Mouse (Mus musculus): Measurements from ENCODE around the gene Psen1. TPM values are rescaled to one million over a fixed set of nuclear protein-coding genes. Genes with fewer than 3 reads are reported as not detected.

The Psen1 gene
- total RNA-seq, 2 experiments from 2014 or later = 25.1 to 31.5 TPM

DNA sequence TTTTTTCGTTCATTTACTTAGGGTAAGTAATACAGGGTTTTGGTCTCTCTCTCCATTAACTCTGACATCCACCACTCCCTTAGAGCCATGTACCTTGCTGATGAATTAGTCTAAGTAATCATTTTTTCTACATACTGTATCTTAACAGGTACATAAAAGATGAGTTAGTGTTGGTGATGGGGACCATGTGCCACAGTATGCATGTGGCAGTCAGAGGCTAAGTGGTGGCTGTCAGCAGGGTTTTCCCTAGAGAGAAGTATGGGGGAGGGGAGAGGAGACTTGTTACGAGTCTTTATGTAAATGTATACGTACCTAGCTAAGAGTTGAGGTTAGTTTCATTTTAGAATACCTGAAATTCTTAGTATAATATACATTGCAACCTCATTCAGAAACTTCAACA lies 35.1 kb downstream of the Psen1 start:
- DNase-seq (ENCODE audit: low spot score) = no peak

DNA sequence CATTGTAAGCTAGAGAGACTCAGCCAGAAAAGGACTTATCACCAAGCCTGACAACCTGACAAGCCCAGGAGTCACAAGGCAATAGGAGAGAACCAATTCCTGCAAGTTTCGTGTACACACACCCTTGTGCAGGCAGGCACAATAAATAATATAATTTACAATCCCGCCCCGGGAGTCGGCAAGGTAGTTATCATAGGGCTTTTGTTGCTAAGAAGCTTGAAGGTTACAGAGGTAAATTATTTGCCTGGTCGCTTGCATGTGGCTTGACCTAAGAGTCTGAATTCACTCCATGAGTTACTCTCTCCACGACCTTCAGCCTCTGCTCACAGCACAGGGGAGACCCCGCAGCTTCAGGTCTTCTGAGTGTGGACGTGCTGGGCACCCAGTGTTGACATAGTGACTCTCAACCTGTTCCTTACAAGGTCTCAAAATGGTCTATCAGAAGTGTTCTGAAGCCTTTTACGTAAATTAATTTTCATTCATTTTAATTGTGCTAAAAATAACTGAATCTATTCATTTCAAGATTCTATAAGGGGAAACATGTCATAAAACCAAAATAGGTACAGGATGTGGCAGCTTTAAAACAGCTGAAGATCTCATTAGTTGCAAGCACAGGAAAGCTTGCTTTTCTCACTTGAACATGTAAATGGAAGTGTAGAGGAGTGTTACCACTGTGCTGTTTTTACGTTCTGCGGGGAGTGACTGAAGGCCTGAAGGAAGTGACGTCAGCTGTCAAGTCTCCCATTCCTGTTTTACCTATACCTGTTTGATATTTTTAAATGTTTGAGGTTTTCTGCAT lies 38.8 kb downstream of the Psen1 start:
- no peak for DNase-seq (ENCODE audit: low spot score)

DNA sequence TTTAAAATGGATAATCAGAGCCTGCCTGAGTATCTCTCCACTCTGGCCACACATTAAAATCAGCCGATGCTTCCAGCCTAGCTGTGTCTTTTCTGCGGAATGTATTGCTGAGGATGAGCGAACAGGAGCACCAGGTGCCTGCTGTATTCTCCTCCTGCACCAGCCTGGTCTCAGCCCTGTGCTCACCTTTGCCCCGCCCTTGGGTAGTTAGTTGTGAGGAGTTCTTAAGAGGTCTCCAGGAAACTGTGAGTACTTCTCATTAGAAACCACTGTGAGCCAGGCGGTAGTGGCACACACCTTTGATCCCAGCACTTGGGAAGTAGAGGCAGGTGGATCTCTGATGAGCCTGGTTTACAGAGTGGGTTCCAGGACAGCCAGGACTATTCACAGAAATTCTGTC lies 44.3 kb downstream of the Psen1 start:
- no peak for DNase-seq (ENCODE audit: low spot score)

DNA sequence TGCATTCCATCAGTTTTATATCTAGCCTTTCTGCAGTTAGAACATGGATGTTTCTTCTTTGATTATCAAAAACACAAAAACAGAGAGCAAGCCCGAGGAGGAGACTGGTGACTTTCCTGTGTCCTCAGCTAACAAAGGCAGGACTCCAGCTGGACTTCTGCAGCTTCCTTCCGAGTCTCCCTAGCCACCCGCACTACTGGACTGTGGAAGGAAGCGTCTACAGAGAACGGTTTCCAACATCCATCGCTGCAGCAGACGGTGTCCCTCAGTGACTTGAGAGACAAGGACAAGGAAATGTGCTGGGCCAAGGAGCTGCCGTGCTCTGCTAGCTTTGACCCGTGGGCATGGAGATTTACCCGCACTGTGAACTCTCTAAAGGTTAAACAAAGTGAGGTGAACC lies 46.1 kb downstream of the Psen1 start:
- DNase-seq (ENCODE audit: low spot score) = no peak

- no peak for DNase-seq (ENCODE audit: low spot score)
These were observed 48.3 kb downstream of the Psen1 start for GRCm38 (mm10) chr12:83736236-83736635.

- no peak for DNase-seq (ENCODE audit: low spot score)
These were observed 50.7 kb downstream of the Psen1 start for GRCm38 (mm10) chr12:83738651-83739050.

DNA sequence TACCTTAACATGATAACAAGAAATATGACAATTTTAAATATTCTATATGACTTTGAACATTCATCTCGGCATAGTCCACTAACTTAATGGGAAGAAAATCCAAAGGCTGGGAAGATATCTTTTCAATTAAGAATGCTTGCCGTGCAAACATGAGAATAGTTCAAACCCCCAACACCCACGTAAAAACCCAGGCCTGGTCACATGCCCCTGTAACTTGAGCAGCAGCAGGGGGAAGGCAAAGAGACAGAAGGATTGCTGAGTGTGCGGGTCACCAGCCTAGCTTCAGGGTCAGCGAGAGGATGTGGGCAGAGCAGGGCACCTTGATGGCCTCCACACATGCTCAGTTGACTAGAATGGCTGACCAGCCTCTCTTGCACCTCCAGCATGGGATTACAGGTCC lies 53.8 kb downstream of the Psen1 start:
- DNase-seq (ENCODE audit: low spot score) = no peak

DNA sequence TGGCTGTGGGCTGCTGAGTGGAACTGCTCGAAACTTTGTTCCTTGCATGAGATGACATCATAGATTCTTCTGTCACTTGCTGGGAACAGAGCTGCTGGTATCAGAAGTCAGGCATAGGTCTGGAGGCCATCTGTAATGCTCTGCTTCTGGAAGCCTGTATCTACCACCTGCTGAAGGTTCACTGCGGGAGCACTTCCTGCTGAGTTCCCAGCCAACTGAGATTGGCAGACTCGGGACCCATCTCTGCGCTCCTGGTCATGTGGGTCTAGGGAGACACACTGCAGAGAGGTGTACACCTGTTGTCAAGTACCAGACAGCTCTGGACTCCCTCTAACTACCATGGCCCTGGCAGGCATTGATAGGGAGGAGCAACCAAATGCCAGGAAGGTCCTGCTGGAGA lies 54.9 kb downstream of the Psen1 start:
- DNase-seq (ENCODE audit: low spot score) = no peak

GRCm38 (mm10) chr12:83743712-83744111 lies 55.8 kb downstream of the Psen1 start:
- no peak for DNase-seq (ENCODE audit: low spot score)

GRCm38 (mm10) chr12:83749186-83749585 lies 61.2 kb downstream of the Psen1 start:
- no peak for DNase-seq (ENCODE audit: low spot score)

GRCm38 (mm10) chr12:83752495-83752894 lies 64.5 kb downstream of the Psen1 start:
- no peak for DNase-seq (ENCODE audit: low spot score)

GRCm38 (mm10) chr12:83758735-83759134 lies 70.8 kb downstream of the Psen1 start:
- DNase-seq (ENCODE audit: low spot score) = no peak

GRCm38 (mm10) chr12:83760201-83760600 lies 72.2 kb downstream of the Psen1 start:
- no peak for DNase-seq (ENCODE audit: low spot score)

DNA sequence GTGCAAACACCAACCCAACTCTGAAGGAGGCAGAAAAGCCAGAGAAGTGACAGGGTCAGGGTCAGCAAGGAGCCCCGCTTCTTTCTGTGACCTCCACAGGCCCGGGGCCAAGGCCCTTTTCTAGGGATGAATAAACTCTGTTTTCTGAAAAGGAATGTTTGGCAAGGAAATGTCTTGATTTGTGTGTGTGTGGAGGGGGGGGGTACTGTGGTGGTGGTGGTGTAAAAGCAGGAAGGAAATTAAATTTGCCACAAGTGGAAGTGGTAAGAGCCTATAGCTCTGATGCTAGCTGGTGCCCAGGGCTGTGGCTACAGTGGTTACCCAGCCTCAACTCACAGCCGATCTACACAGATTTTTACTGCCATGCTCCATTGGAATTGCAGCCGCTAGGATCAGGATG lies 74.8 kb downstream of the Psen1 start:
- DNase-seq (ENCODE audit: low spot score) = no peak

DNA sequence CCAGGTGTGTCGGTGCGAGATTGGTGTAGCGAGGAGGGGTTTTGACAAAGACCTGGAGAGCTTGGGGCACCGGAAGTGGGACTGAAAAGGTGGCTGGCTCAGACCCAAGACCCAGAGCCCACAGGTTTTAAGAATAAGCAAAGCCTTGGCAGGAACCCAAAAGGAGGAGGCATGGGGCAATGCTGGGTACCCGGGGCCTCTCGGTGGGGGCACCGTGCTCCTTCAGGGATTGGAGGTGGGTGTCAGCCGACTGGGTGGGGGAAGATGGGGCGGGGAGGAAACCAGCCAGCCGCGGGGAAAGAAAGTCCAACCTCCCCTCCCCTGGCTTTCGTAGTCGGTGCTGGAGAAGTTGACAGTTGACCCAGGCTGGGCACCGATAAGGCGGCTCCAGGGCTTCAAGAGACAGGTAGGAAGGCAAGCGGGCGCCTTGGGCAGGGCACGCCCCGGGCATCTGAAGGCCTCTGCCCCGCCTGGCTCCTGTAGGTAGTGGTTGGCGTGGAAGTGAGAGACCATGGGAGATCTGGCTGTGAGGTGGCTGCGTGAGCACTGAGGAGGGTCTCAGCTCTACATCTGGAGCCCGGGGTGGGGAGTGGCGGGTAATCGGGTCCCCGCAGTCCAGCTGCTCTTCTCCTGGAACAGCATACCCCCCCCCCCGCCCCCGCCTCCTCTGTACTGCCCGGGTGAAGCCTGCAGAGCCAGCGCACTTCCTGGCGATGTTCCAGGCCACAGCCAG lies 75.5 kb downstream of the Psen1 start, which contains the start of gene Papln:
Papln (plus strand) TSS at position 324 of the 733 bp plus-strand sequence.
- DNase-seq (ENCODE audit: low spot score) = no peak

DNA sequence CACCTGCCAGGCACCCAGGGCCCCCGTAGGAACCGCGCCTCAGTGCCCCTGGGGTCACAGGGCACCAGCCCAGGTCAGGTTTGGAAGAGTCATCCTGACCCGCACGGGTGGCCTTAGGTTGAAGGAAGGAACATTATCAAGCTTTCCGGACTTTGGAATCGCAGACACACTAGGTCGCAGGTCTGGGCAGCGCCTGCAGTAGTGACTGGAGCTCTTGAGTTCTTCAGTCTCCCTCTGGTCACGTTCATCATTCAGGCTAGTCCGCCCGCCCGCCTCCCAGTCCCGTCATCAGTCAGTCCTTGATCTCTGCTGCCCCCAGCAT lies 76.1 kb downstream of the Psen1 start:
- DNase-seq (ENCODE audit: low spot score) = no peak

DNA sequence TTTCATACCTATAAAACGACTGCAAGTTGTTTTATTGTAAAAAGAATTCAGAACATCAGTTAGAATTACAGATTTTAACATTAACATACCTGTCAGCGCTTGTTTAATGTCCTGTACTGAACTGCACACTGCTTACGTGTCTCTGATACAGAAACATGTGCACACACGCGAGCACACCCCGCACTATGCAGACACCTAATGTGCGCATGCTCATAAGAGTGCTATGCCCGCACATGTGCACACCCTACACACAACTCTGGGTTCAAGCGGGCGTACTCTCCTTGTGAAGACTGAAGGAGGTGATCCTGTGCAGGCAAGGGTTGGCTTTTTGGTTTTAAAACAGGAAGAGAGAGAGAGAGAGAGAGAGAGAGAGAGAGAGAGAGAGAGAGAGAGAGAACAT lies 76.6 kb downstream of the Psen1 start:
- no peak for DNase-seq (ENCODE audit: low spot score)

GRCm38 (mm10) chr12:83765965-83766603 lies 78.1 kb downstream of the Psen1 start:
- no peak for DNase-seq (ENCODE audit: low spot score)

DNA sequence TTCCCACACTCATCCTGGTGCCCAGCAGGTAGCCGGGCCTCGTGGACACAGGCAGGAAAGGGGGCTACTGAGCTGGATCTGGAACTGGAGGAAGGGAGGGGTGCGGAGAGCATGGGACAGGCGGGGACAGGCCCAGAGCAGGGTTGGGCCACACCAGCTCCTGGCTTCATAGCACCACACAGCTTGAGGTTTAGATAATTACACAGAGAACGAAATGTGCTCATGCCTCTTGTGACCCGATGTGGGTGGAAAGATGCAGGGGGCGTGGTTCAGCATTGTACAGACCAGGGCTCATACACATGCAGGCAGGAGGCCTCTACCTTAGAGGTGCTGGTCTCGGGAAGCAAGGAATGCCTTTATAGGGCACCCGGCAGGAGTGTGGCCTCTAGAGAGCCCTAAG lies 79.9 kb downstream of the Psen1 start:
- no peak for DNase-seq (ENCODE audit: low spot score)

- DNase-seq (ENCODE audit: low spot score) = no peak
These were observed 80.4 kb downstream of the Psen1 start for GRCm38 (mm10) chr12:83768235-83768899.

- DNase-seq (ENCODE audit: low spot score) = peak; percentile 38
These were observed 82.7 kb downstream of the Psen1 start for GRCm38 (mm10) chr12:83770418-83771256.
